Mouse (Mus musculus): ENCODE data around the gene Lyrm9.

GRCm38 (mm10) chr11:78849859-78850258 is 23.5 kb downstream of the Lyrm9 start:
- TF ChIP-seq CTCF (conservative IDR thresholded peaks at IDR 0.05; ENCODE audit: low read length) (no peak), POU5F1 (IDR thresholded peaks at IDR 0.05; ENCODE audit: borderline replicate concordance, low read length) (no peak)

Measured in E14TG2a.4 (cell line).